Mouse (Mus musculus): ENCODE results near the gene Gm42906.

DNA sequence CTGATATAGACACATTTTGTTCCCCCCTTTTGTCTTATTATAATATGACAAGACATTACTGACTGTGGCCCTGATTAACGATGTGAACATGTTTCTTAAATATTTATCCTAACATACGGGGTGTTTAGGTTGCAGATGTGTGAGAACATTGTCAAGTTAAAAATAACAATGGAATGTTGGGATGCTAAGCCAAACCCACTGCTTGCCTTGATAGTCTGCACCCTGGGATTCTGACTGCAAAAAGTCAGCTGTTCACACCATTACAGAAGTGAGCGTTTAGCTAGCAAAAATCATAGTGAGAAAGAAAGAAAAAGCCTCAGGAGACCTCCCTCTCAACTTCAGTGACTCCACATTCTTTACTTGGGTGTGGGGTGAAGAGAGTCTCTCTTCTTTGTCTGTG is 1.5 kb downstream of the Gm42906 start:
- no peak for TF ChIP-seq ZC3H11A (IDR thresholded peaks at IDR 0.05; ENCODE audit: borderline replicate concordance, low read depth, low read length)
- no peak for TF ChIP-seq ZNF384 (IDR thresholded peaks at IDR 0.05; ENCODE audit: low read depth, low read length)
- TF ChIP-seq CHD2 (IDR thresholded peaks at IDR 0.05; ENCODE audit: low read depth, low read length), result no peak
- TF ChIP-seq HCFC1 (IDR thresholded peaks at IDR 0.05; ENCODE audit: borderline replicate concordance, insufficient read depth, low read length), result no peak

All from ES-E14 (cell line).